Mouse (Mus musculus) heart, embryonic 11.5 days (tissue): Measurements from ENCODE around the gene Slc22a3. TPM values are rescaled to one million over a fixed set of nuclear protein-coding genes. Genes with fewer than 3 reads are reported as not detected.

Source experiments
- polyA plus RNA-seq: library from polyadenylated mRNA; unstranded; fragments of >200 nt; fragmentation: Nextera tagmentation; extraction: Ambion mirVana; gene quantifications from 2 replicates; pipeline ENCODE4 v1.2.1, GENCODE M21; 2014

Slc22a3 gene
- polyA plus RNA-seq, 1 experiment from 2014 or later, result 0.53 TPM

Other genes starting within 250 kb of the Slc22a3 start
- 29.2 and 39.5 TPM in 2 replicates for gene Map3k4, start 188.9 kb downstream of the Slc22a3 start, polyA plus RNA-seq
- 0.23 and 3.0 TPM in 2 replicates for gene Plg, start 129.1 kb downstream of the Slc22a3 start, polyA plus RNA-seq
- gene Slc22a2, start 76.4 kb upstream of the Slc22a3 start, polyA plus RNA-seq, result not detected in 2 replicates
- 0.82 and 2.1 TPM in 2 replicates for gene Slc22a1, start 168.1 kb upstream of the Slc22a3 start, polyA plus RNA-seq